Mouse (Mus musculus) R1 (cell line): ENCODE measurements around the gene Egln1.

ENCODE experiments used
- DNase-seq: peaks from one replicate; pipeline ENCODE4 v3.0.0-alpha.2; 2018; ENCODE audit warnings: low read depth, low spot score

Gene Egln1

GRCm38 (mm10) chr8:124947865-124948732 lies 1.0 kb downstream of the Egln1 start:
- peak; percentile 43 for DNase-seq

- no peak for DNase-seq
Observed at GRCm38 (mm10) chr8:124944406-124944805, 4.7 kb downstream of the Egln1 start.

- no peak for DNase-seq
Observed at GRCm38 (mm10) chr8:124943801-124944200, 5.3 kb downstream of the Egln1 start.

DNA sequence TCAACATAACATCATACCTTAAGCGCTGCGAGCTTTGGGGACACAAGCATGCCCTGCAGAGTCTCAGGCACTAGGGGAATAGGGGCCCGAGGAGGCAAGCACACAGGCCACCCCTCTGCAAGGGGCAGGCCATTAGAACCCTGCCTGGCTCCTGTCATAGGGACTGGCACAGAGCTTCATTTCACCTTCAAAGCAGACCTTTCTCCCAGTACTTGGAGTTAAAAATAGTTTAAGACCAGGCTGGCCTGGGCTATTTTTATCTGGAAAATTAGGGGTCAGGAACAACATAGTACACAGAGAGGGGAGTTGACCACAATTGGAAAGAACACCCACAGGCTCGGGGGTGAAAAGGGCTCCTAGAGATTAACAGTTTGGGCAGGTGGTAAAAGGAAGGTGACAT lies 11.8 kb downstream of the Egln1 start:
- DNase-seq: no peak

- no peak for DNase-seq
Observed at GRCm38 (mm10) chr8:124936699-124937098, 12.4 kb downstream of the Egln1 start.

GRCm38 (mm10) chr8:124935116-124935515 lies 14.0 kb downstream of the Egln1 start:
- DNase-seq: peak; percentile 56

DNA sequence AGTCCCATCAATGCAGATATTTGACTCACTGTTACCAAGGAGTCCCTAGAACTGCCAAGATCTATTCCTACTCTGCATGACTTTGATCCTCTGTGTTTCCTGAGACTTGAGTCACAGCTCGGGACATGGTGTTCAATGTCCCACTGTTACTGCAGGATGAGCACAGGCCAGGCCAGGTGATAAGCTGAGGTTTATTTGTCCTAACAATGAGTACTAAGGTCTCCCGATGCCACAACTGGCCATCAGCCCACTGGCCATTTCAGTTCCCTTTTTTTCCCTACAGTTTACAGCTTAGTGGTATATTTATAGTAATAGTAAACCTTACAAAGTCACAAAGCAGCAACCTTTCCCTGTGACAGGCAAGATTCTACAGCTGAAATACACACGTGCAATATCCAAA lies 16.7 kb downstream of the Egln1 start:
- no peak for DNase-seq

GRCm38 (mm10) chr8:124930649-124931048 lies 18.5 kb downstream of the Egln1 start:
- DNase-seq: peak; percentile 77

- no peak for DNase-seq
Observed at GRCm38 (mm10) chr8:124930086-124930485, 19.0 kb downstream of the Egln1 start.

GRCm38 (mm10) chr8:124929006-124929405 lies 20.1 kb downstream of the Egln1 start:
- no peak for DNase-seq

GRCm38 (mm10) chr8:124926351-124926771 lies 22.8 kb downstream of the Egln1 start:
- no peak for DNase-seq

GRCm38 (mm10) chr8:124925544-124926266 lies 23.4 kb downstream of the Egln1 start:
- no peak for DNase-seq

- no peak for DNase-seq
Observed at GRCm38 (mm10) chr8:124923971-124924652, 25.0 kb downstream of the Egln1 start.

- no peak for DNase-seq
Observed at GRCm38 (mm10) chr8:124922490-124923089, 26.5 kb downstream of the Egln1 start.

DNA sequence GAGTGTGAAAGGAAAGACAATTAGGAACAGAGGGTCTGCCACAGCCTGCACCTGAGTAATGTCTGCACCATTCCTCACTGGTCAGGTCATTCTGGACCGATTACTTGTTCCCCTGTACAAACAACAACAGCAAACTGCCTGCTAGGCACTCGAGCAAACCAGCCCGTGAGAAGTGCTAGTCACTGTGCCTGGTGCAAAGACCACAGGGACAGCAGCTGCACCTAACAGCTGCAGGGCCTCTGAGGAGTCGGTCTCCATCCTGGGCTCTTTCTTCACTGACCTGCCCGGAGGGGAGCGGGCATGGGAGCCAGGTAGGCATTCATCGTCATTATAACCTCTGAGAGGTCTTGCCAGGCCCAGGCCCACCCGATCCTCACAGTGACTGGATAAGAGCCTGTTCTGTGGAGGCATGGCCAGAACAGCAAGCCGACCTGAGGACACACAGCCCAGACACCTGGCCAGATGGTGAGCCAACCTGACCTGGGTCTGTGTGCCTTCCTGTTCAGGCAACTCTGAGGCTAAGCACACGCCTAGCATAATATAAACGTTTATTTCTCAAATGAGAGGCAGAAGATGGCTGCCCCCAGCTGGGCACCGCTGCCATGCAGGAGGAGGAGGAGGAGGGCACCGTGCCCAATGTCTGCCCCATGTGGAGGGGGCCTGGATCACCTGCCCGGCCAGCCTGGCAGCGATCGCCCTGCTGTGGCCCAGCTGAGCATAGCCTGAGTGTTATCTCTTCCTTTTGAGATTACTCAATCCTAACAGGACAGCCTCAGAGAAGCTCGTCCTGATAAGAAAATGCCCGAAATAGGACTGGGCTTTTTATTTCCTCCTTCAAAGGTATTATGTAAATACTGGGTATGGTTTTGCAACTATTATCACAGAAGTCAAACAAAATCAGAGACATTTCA lies 27.5 kb downstream of the Egln1 start:
- no peak for DNase-seq

DNA sequence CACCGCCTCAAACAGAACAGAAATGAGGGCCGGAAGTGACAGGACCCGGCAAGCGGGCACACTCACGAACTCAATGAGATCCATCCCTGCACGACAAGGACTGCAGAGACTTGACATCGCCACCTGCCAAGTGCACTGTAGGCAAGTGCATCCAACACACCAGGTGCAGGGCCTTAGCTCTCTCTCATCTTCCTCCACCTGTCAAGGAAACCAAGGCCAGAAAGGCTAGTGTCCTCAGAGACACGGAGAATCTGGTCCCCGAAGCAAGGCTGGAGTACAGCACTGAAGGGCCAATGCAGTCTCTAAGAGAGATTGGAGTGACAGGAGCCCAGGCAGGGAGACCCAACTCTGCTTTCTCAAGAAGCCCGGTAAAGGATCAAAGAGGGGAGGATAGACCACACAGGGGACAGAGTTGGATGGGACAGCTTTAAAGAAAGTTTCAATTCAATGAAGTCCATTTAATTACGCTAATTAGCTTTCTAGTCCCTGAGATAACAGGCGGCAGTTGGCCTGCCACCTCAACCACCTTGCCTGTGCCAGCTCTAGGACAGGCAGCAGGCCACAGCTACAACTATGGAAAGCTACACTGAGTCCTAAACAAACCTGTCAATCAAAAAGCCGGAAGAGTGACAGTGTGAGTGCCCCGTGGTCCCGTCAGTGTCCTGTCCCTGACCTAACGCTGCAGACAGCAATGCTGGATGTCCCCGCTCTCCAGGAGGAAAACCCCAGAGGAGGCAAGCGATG lies 31.2 kb downstream of the Egln1 start:
- no peak for DNase-seq

DNA sequence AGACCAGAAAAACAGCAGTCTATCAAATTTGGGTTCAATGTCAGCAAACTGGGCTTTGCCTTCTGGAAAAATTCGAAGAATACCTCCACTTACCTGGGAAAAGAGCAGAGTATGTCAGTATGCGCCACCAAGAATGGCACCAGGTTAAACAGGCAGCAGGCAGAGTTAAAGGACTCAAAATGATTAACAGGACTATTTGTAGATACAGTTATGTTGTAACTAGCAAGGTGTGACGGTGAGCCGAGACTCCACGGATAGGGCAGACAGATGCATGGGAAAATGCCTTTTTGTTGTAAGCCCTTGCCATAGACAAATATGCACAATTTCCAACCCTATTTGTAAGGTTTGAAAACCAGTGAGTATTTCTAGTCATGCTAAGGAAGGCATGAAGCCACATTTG lies 35.1 kb downstream of the Egln1 start:
- no peak for DNase-seq

- DNase-seq: no peak
Observed at GRCm38 (mm10) chr8:124911938-124912872, 36.9 kb downstream of the Egln1 start.

- no peak for DNase-seq
Observed at GRCm38 (mm10) chr8:124910349-124910748, 38.8 kb downstream of the Egln1 start.
